Mouse (Mus musculus) Muller cell, postnatal 12 days (primary cell): ENCODE measurements at regions not wholly inside any gene's neighbourhood (a gene's known extent, or its start where the extent isn't known, plus 50 kb on each side); places are given as distances from the start of the nearest gene placed in this dataset.
A peak's percentile ranks its signal among the peaks of the same experiment; 100 is the strongest.

Experiments
- DNase-seq: peaks from one replicate; pipeline ENCODE4 v3.0.0-alpha.2; 2015; ENCODE audit errors: inconsistent ontology term

- DNase-seq, result no peak
Measured at GRCm38 (mm10) chr8:126160356-126160975, 137.9 kb upstream of the Slc35f3 start.

- peak; percentile 45 for DNase-seq
Measured at GRCm38 (mm10) chr8:126162748-126163371, 135.5 kb upstream of the Slc35f3 start.

- DNase-seq, result no peak
Measured at GRCm38 (mm10) chr8:126163954-126164353, 134.4 kb upstream of the Slc35f3 start.

- peak; percentile 17 for DNase-seq
Measured at GRCm38 (mm10) chr8:126165486-126166095, 132.8 kb upstream of the Slc35f3 start.

GRCm38 (mm10) chr8:126166394-126166793 is 132.0 kb upstream of the Slc35f3 start:
- no peak for DNase-seq

- DNase-seq, result no peak
Measured at GRCm38 (mm10) chr8:126174451-126174850, 123.9 kb upstream of the Slc35f3 start.

- no peak for DNase-seq
Measured at GRCm38 (mm10) chr8:126176305-126176704, 122.1 kb upstream of the Slc35f3 start.

GRCm38 (mm10) chr8:126177855-126178254 is 120.5 kb upstream of the Slc35f3 start:
- DNase-seq, result no peak

- DNase-seq, result peak; percentile 76
Measured at GRCm38 (mm10) chr8:126188741-126189285, 109.5 kb upstream of the Slc35f3 start.

GRCm38 (mm10) chr8:126195616-126196015 is 102.7 kb upstream of the Slc35f3 start:
- DNase-seq, result no peak

- DNase-seq, result no peak
Measured at GRCm38 (mm10) chr8:126210561-126210960, 87.8 kb upstream of the Slc35f3 start.

GRCm38 (mm10) chr8:126212802-126213201 is 85.6 kb upstream of the Slc35f3 start:
- no peak for DNase-seq

GRCm38 (mm10) chr8:126214571-126214970 is 83.8 kb upstream of the Slc35f3 start:
- DNase-seq, result no peak

- no peak for DNase-seq
Measured at GRCm38 (mm10) chr8:126216391-126216790, 82.0 kb upstream of the Slc35f3 start.

- DNase-seq, result no peak
Measured at GRCm38 (mm10) chr8:126221631-126222030, 76.7 kb upstream of the Slc35f3 start.

GRCm38 (mm10) chr8:126231801-126232200 is 66.6 kb upstream of the Slc35f3 start:
- no peak for DNase-seq

- no peak for DNase-seq
Measured at GRCm38 (mm10) chr8:126232521-126232920, 65.8 kb upstream of the Slc35f3 start.

- DNase-seq, result no peak
Measured at GRCm38 (mm10) chr8:126239684-126240083, 58.7 kb upstream of the Slc35f3 start.

GRCm38 (mm10) chr8:126244321-126244720 is 54.0 kb upstream of the Slc35f3 start:
- no peak for DNase-seq
